16 mouse cellular contexts compared by ENCODE assay signal in genomic region chr14:21792250-21792649, GRCm38 (mm10). TPM values are rescaled to one million over a fixed set of nuclear protein-coding genes. Genes with fewer than 3 reads are reported as not detected.
"Had no signal": no experiment of that assay in that cellular context is flagged by ENCODE, and none has a peak within 500 bp of the region (broad histone marks: within the 10 kb centered on the region; RNA-seq: fewer than 3 reads in every experiment).

No protein-coding gene starts in this region.

- H3K4me3 ChIP-seq: limb, embryonic 10.5 days; liver, embryonic 15.5 days; midbrain, embryonic 13.5 days had no signal

- DNase-seq: kidney, adult 8-10 months; kidney, postnatal 25 days; layer of hippocampus, postnatal 36 days; lung, adult 2 months; lung, postnatal 36 days; thymus, postnatal 36 days had no signal

- H3K27ac ChIP-seq: limb, embryonic 10.5 days; liver, embryonic 15.5 days; midbrain, embryonic 13.5 days; stomach, postnatal 0 days had no signal

- H3K27me3 ChIP-seq: liver, embryonic 15.5 days; midbrain, embryonic 13.5 days had no signal

- ATAC-seq: inflammation-experienced regulatory T-cells, adult 6 months; lung, postnatal 0 days; midbrain, embryonic 13.5 days had no signal

RNA-seq across cellular contexts. Expression of gene Dusp13, which starts 41.3 kb away (rescaled TPM):
- total RNA-seq: megakaryocyte progenitor cell, adult 5-6 weeks; midbrain, postnatal 0 days had no signal
- polyA plus RNA-seq: inflammation-experienced regulatory T-cells, adult 6 months; limb, embryonic 10.5 days; liver, embryonic 11.5 days; midbrain, embryonic 13.5 days; midbrain, postnatal 0 days; neural tube, embryonic 14.5 days had no signal
